Mouse (Mus musculus) spleen, postnatal 36 days (tissue): ENCODE measurements at regions not wholly inside any gene's neighbourhood (a gene's known extent, or its start where the extent isn't known, plus 50 kb on each side); places are given as distances from the start of the nearest gene placed in this dataset.
"Not testable (repeated sequence)": the region's sequence is repeated elsewhere in the genome, so short reads cannot be mapped to it uniquely, and the experiment has no call there.

Experiments used
- DNase-seq, 2 experiments: peaks; one replicate each; pipeline ENCODE4 v3.0.0; 2022; ENCODE audit warnings: low spot score in 2 of 2, mixed read lengths in 1 of 2

DNA sequence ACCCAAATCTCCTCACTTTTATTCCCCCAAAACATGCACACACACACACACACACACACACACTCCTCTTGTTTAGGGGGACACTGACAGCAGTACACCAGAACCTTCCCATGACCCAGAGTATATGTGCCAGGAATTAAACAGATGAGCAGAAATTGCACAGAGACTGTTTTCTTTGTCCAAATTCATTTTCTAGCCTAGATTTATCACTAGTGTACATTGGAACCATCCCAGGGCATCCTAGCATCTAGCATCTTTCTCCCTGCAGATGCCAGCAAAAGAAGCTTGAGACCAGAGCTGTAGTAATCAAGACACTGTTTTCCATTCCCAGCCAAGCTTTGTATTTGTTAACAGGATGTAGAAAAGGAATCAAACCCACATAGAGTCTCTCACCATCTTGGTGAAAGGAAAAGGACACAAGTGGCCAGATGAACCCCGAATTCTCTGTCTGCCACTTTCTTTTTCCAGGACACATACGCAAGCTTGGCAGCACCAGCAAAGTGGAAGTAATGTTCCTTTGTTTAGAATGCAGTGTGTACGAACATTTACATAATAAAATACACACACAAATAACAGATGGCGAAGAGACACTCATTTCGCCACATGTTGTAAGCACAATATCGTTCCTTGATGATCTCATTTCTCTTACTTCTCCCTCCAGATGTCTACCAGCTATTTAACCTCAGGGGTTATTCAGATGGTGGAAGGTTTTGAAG, 250.3 kb upstream of the Gm11146 start:
- no peak for DNase-seq

DNA sequence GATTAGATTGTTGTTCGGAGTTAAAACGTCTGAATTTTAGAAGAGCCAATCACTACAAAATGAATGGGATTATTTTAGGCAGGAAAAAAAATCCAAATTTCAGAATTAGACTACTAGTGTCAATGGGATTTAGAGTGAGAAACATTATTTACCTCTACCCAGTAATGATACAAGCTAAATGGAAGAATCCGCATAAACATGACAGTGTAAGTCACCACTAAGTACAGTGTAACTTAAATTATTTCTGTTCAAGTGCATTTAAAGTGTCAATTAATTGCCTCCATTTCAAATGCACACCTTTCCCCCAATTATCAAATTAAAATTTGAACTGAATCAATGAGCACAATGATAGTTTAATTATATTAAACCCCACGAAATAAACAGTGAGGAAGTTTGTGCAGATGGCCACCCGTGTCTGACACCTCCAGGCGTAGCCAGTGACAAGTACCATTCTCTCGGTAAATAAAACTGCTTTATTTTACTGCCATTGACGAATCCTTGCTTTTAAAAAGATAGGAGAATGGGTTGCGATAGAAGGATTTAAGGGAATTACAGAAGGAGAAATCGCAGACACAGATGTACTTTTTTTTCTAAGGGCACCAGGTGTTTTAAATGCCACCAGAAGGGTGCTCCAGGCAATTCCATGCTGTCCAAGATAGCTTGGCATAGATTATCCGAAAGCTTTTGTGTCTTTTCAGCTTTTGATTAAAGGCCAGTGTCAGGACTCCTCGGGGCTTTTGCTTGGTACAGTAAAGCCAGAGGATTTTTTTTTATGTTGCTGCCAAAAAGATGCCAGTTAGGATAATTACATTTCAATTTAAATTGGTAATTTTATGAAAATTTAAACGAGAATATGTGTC, 249.5 kb upstream of the Gm11146 start:
- DNase-seq, result no peak

DNA sequence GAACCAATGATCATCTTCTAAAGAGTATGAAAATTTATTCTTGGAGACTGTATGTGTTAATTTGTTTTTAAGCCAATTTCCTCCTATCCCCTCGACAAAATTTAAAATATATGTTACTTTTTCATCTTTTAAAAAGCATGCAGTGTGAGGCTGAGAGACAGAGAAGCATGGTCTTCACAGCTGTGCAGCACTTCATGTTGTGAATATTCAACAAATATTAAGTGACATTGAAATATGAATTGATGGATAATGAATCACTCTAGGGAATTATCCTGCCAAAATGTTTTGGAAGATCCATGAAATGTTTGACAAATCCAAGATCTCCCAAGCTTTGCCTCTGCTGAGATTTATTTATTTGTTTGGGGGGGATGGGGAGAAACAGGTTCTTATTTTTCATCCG, 233.9 kb upstream of the Gm11146 start:
- no peak for DNase-seq

- DNase-seq, result no peak
These were observed 225.6 kb upstream of the Gm11146 start for GRCm38 (mm10) chr16:77827322-77828117.

- no peak for DNase-seq
These were observed 197.8 kb upstream of the Gm11146 start for GRCm38 (mm10) chr16:77799709-77800108.

GRCm38 (mm10) chr16:77796926-77797325, 195.0 kb upstream of the Gm11146 start:
- DNase-seq, result no peak

- no peak for DNase-seq
These were observed 187.8 kb upstream of the Gm11146 start for GRCm38 (mm10) chr16:77789652-77790051.

- no peak for DNase-seq
These were observed 187.3 kb upstream of the Gm11146 start for GRCm38 (mm10) chr16:77789206-77789605.

DNA sequence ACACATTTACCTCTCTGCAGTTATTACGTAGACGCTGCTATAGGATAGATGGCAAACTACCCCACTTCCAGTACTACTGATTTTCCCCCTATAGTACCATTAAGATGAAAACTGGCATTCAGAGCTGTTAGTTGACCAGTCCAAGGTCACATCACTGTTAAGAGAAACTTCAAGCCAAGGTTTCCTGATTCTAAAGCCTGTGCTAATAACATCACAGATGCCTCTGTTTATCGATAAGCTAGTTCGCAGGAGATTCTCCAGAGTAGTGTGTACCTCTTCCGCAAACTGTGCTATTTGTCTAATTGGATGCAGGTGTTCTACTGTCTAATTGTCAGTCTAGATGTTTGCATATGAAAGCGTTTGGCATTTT, 186.9 kb upstream of the Gm11146 start:
- DNase-seq, result no peak

GRCm38 (mm10) chr16:77788041-77788780, 186.3 kb upstream of the Gm11146 start:
- DNase-seq, result no peak

DNA sequence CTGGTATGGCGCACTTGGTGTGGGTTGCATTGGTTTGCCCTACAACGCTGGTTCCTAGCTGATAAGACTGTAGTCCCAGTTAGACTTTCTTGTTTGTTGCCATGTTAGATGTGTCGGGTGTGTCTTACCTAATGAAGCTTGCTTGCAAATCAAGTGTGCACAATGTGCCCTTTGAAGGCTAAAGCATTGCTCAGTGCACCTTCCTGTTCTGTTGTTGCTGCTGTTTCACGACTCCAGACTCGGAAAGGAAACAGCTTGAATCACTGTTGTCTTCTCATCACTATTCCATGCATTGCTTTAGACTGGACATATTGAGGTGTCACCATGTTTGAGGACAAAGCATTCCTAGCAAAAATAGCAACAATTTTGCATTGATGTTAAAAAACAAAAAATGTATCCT, 185.1 kb upstream of the Gm11146 start:
- DNase-seq, result no peak

DNA sequence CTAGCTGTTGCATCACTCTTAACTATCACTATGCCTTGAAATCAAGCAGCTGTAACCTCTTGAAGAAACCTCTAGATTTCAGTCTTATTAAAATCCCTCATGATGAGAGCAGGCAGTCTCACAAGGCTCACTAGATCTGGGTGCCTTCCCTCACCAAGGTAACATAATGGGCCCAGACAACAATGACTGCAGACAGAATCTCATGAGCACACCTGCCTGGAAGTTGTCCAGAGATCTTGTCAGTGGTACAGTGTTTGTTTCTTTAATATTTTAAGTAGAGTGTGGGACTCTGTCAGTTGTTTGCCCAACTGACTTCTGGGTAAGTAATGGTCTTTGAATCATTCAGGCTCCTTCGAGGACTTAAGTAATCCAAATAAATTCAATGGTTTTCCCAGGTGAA, 177.1 kb upstream of the Gm11146 start:
- no peak for DNase-seq

- no peak for DNase-seq
These were observed 170.2 kb upstream of the Gm11146 start for GRCm38 (mm10) chr16:77772075-77772474.

- DNase-seq, result no peak
These were observed 159.0 kb upstream of the Gm11146 start for GRCm38 (mm10) chr16:77760926-77761347.

DNA sequence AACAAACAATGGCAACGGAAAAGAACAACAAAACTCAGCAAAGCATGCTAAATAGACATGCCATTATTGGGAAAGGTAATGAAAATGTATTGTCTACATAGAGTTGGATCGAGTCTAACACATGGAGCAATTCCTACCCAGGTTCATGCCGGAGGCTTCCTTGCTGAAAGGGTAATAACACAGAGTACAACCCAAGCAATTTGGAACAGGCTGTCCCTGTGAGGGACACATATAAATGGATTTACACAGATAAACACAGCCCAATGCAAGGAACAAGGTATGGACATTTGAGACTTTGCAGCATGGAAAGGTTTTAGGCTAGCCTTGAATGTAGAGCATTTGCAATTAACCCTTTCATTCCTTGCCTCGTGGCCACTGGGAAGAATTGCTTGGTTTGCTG, 158.6 kb upstream of the Gm11146 start:
- no peak for DNase-seq

GRCm38 (mm10) chr16:77759997-77760396, 158.1 kb upstream of the Gm11146 start:
- DNase-seq, result no peak

- DNase-seq, result no peak
These were observed 153.0 kb upstream of the Gm11146 start for GRCm38 (mm10) chr16:77754882-77755281.

DNA sequence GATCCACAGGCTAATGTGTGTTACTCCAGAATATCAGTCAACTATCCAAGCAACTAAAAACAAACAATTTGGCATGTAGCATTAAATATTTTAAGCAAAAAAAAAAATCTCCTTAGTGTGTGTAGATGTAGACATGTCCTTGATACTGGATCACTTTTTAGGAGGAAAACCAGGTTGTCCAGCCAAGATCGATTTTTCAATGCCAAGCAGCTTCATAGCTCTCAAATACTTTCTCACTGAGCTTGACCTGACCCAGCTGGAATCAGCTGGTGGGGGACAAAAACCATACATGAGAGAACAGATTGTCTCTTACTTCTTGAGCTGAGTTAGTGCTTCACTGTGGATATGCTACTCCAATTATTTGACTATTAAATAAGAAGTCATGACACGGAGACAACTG, 147.6 kb upstream of the Gm11146 start:
- DNase-seq, result no peak

GRCm38 (mm10) chr16:77743838-77744237, 141.9 kb upstream of the Gm11146 start:
- no peak for DNase-seq

GRCm38 (mm10) chr16:77738821-77739220, 136.9 kb upstream of the Gm11146 start:
- DNase-seq, result no peak

GRCm38 (mm10) chr16:77719377-77719776, 117.5 kb upstream of the Gm11146 start:
- DNase-seq, result no peak

- not testable (repeated sequence) for DNase-seq
These were observed 115.9 kb upstream of the Gm11146 start for GRCm38 (mm10) chr16:77717766-77718165.
